Mouse (Mus musculus) ES-Bruce4 (cell line): Measurements from ENCODE around the gene Dok3. TPM values are rescaled to one million over a fixed set of nuclear protein-coding genes. Genes with fewer than 3 reads are reported as not detected.

Source experiments
- H3K27ac ChIP-seq: 2 replicates; pipeline ENCODE4 v1.5.1; 2012; ENCODE audit warnings: low read length, inconsistent platforms; ENCODE audit not compliant: insufficient read depth
- H3K27me3 ChIP-seq: 2 replicates; pipeline ENCODE4 v1.6.1; 2012; ENCODE audit warnings: mild to moderate bottlenecking, low read length, inconsistent platforms; ENCODE audit not compliant: control insufficient read depth, poor library complexity, insufficient read depth, severe bottlenecking
- H3K36me3 ChIP-seq: 2 replicates; pipeline ENCODE4 v1.6.1; 2012; ENCODE audit warnings: inconsistent platforms, mild to moderate bottlenecking, low read length, moderate library complexity; ENCODE audit not compliant: control insufficient read depth, poor library complexity, insufficient read depth, severe bottlenecking
- H3K4me1 ChIP-seq: one replicate; pipeline ENCODE4 v1.8.1; 2011; ENCODE audit warnings: low read length; ENCODE audit not compliant: control insufficient read depth, insufficient read depth
- H3K4me3 ChIP-seq: 2 replicates; pipeline ENCODE4 v1.5.1; 2011; ENCODE audit warnings: low read depth, mild to moderate bottlenecking, low read length
- H3K9ac ChIP-seq: 2 replicates; pipeline ENCODE4 v1.6.1; 2012; ENCODE audit warnings: low read depth, mild to moderate bottlenecking, inconsistent platforms; ENCODE audit not compliant: poor library complexity, severe bottlenecking
- H3K9me3 ChIP-seq: replicated peaks from 2 replicates; pipeline ENCODE4 v1.6.1; 2012; ENCODE audit warnings: mild to moderate bottlenecking, low read length, inconsistent platforms; ENCODE audit not compliant: control insufficient read depth, poor library complexity, insufficient read depth, severe bottlenecking
- CTCF ChIP-seq: IDR thresholded peaks from one replicate; pipeline ENCODE4 v1.8.1; 2011; ENCODE audit warnings: low read depth, low read length
- EP300 ChIP-seq: IDR thresholded peaks from 2 replicates; pipeline ENCODE4 v1.6.1; 2011; ENCODE audit warnings: low read depth, low read length; ENCODE audit not compliant: insufficient read depth
- POLR2A ChIP-seq: IDR thresholded peaks from one replicate; pipeline ENCODE4 v1.8.1; 2011; ENCODE audit warnings: low read length; ENCODE audit not compliant: insufficient read depth
- polyA plus RNA-seq: library from polyadenylated mRNA; stranded (reverse); fragments of >200 nt; gene quantifications from 2 replicates; pipeline ENCODE4 v1.2.4, GENCODE M21; 2011; ENCODE audit warnings: low read depth; ENCODE audit not compliant: missing spikeins, insufficient read depth, insufficient read length

The Dok3 gene
- polyA plus RNA-seq, 1 experiment: 0.39 TPM

DNA sequence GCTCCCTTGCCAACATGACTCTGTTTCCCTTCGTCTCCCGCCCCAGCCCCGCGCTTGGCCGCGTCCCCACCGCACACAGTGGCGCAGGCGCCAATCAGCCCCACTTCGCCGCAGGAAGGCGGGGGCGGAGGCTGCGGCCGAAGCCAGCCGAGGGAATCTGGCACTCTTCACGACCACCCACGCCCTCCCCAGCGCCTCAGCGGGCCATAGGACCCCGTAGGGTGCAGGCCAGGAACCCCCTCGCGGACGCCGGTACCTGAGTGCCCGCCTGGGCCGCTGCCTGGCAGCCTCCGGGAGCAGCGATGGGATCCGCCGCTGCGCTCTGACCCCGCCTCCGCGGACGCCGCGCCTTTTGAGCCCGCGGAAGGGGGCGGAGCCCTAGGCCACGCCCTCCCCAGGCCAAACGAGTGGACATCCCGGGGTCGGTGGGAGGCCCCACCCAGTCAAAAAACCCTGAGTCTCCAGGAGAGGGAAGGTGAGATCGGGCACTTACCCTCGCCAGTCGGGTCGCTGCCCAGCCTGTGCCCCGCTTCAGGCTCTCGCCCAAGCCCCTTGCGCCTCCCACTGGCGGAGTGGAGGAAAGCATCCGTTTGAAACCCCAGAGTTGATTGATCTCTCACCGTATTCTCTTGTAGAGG, 15.9 kb downstream of the Dok3 start, which contains the start of gene Pdlim7:
Gene Pdlim7, minus strand, starts transcription at position 566 of the 638 bp plus-strand sequence.
- Histone ChIP-seq H3K4me1 (peaks cover 11% of the 10 kb centered on the region), H3K27ac (no peak within 1 kb of the TSS), H3K4me3 (peak within 1 kb of the TSS; percentile 76), H3K27me3 (no peaks in the 10 kb centered on the region), H3K36me3 (no peaks in the 10 kb centered on the region), H3K9ac (peak within 1 kb of the TSS; percentile 74), H3K9me3 (no peaks in the 10 kb centered on the region)
- no peak for TF ChIP-seq POLR2A
- no peak for TF ChIP-seq EP300
- peak; percentile 74 for TF ChIP-seq CTCF

DNA sequence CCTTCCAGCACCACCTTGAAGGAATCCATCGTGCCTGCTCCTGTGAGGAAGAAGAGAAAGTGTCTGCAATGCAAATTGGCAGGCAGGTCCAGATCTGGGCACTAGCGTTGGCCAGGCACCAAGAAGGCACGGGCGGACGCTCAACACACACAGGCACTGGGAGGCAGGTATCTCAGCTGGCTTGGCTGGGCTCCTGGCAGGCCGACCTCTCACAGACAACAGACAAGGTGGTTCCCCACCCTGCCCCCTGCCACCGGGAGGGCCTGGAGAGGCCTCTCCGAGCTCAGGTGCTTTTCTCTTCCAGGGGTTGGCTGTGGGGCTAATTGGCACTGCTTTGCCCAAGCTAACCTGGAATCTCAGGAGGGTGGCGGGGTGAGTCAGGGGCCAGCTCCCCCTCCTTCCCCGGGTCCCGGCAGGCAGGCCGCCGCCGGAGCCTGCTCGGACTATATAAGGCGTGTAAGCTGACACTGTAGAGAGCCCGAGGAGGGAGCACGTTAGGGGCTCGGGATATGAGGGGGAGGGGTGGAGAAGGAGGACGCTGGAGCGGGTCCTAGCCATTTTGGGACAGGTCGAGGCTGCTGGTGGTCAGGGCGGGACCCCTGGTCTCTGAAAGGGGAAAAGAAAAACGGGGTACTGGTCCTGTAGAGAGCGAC, 16.6 kb downstream of the Dok3 start:
- H3K27ac ChIP-seq: no peak overlapping the region
- TF ChIP-seq CTCF: no peak
- TF ChIP-seq EP300: 0 out of 2 replicates have a peak, but pooled peaks have one; percentile 6
- TF ChIP-seq POLR2A: no peak

DNA sequence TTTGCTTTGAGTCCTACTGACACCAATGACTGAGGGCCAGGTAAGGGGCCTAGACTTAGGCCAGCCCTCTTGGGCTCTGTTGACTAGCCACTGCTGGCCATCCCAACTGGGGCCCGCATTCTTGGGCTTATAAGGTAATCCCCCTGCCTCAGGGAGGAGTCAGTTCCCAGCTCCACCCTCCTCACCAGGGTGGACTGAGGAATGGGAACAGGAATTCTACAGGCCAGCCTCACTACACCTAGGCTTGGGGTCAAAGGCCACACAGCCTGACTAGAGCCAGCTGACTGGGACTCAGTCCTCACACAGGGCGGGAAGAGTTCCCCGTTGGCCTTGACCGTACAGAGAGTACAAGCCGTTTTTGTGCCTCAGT, 17.6 kb downstream of the Dok3 start:
- H3K4me3 ChIP-seq: no peak overlapping the region
- H3K4me1 ChIP-seq: peaks cover 11% of the 10 kb centered on the region
- no peaks in the 10 kb centered on the region for H3K27me3 ChIP-seq
- peak overlapping the region; percentile 18; the same call in 1 of the 2 replicates for H3K9ac ChIP-seq
- H3K9me3 ChIP-seq: no peaks in the 10 kb centered on the region
- TF ChIP-seq POLR2A (no peak), CTCF (no peak), EP300 (no peak)
- H3K27ac ChIP-seq: peak overlapping the region; percentile 67
- no peaks in the 10 kb centered on the region for H3K36me3 ChIP-seq

More for the DNA sequence above, 16.6 kb downstream of the Dok3 start:
- peaks cover 11% of the 10 kb centered on the region for H3K4me1 ChIP-seq
- H3K27me3 ChIP-seq: no peaks in the 10 kb centered on the region
- H3K9me3 ChIP-seq: no peaks in the 10 kb centered on the region
- H3K4me3 ChIP-seq: peak overlapping the region; percentile 76
- H3K9ac ChIP-seq: peak overlapping the region; percentile 74
- no peaks in the 10 kb centered on the region for H3K36me3 ChIP-seq

DNA sequence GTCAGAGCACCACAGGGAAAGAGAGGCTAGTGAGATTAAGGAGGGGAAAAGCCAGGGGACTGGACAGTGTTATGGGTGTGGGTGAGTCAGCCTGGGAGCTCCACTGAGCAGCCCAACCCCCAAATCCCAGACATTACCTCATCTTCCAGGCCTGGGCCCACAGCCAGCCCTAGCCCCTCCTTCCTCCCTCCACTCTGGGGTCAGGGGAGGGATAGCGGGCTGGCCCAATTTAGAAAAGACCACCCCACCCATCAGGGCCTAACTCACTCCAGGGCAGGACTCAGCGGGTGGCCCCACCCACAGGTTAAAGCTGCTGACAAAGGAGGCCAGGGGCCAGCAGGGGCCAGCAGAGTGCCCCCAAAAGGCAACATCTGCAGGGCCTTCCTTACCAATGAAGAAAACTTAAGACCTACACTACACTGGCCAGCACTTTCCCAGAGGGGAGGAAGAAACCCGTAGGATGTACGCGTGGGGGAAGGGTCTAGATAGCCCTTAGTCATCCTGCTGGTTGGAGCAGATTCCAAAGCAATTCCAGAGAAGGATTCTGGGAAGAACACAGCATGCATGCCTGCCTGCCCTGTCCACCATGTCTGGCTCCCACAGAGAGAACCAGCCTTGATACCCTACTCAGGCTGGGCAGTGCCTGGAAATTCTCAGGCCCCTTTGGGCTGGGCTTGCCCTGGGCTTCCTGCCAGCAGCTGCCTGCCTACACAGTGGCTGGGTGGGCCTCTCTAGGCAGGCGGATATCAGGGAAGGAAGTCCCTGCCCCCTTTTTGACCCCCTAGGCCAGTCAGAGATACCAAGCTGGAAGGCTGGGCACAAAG, 18.2 kb downstream of the Dok3 start:
- TF ChIP-seq CTCF (peak; percentile 20), POLR2A (no peak), EP300 (no peak)
- peak overlapping the region; percentile 67 for H3K27ac ChIP-seq
- H3K9ac ChIP-seq: peak overlapping the region; percentile 18
- H3K9me3 ChIP-seq: no peaks in the 10 kb centered on the region
- H3K27me3 ChIP-seq: no peaks in the 10 kb centered on the region
- H3K4me3 ChIP-seq: no peak overlapping the region
- H3K4me1 ChIP-seq: peaks cover 11% of the 10 kb centered on the region
- peaks cover 4% of the 10 kb centered on the region; the same call in 1 of the 2 replicates for H3K36me3 ChIP-seq

DNA sequence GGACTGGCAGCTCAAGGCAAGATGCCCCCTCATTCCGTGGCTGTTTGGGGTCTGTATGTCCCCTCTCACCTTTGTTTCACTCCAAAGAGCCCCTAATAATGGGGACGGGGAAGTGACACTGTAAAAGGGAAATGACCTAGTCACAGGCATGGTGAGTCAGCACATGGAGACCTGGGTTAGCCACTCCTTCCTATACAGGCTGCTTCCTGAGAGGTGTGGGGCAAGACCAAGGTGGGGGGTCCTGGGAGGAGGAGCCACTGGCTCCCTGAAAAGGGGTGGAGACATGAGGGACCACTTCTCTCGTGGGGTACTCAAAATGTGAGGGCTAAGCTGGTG, 18.8 kb downstream of the Dok3 start:
- peak overlapping the region; percentile 67 for H3K27ac ChIP-seq
- peaks cover 11% of the 10 kb centered on the region for H3K4me1 ChIP-seq
- H3K9ac ChIP-seq: peak overlapping the region; percentile 18; the same call in 1 of the 2 replicates
- no peaks in the 10 kb centered on the region for H3K9me3 ChIP-seq
- H3K4me3 ChIP-seq: no peak overlapping the region
- no peaks in the 10 kb centered on the region for H3K27me3 ChIP-seq
- peaks cover 6% of the 10 kb centered on the region; the same call in 1 of the 2 replicates for H3K36me3 ChIP-seq
- no peak for TF ChIP-seq CTCF
- TF ChIP-seq POLR2A: no peak
- TF ChIP-seq EP300: 0 out of 2 replicates have a peak, but pooled peaks have one; percentile 20
